Mouse (Mus musculus) heart, embryonic 11.5 days (tissue): ENCODE measurements around the gene Myo1c. TPM values are rescaled to one million over a fixed set of nuclear protein-coding genes. Genes with fewer than 3 reads are reported as not detected.
A peak's percentile ranks its signal among the peaks of the same experiment; 100 is the strongest.

ENCODE experiments used
- ATAC-seq: fragments of 200-750 bp; cut with Nextera tagmentation; replicated peaks from 2 replicates; pipeline ENCODE4 v1.8.0; 2017; ENCODE audit warnings: moderate library complexity; ENCODE audit not compliant: insufficient number of reproducible peaks, low FRiP score, low TSS enrichment
- H3K27ac ChIP-seq: fragments of 300-500 bp; sonication (generic); 2 replicates; pipeline ENCODE4 v1.5.1; 2014; ENCODE audit warnings: mild to moderate bottlenecking, low read depth, low read length
- H3K27me3 ChIP-seq: fragments of 300-500 bp; sonication (generic); 2 replicates; pipeline ENCODE4 v1.6.1; 2014; ENCODE audit warnings: mild to moderate bottlenecking, low read length, mixed read lengths; ENCODE audit not compliant: control insufficient read depth, insufficient read depth
- H3K36me3 ChIP-seq: fragments of 300-500 bp; sonication (generic); 2 replicates; pipeline ENCODE4 v1.6.1; 2014; ENCODE audit warnings: mild to moderate bottlenecking, low read length, moderate library complexity, mixed read lengths; ENCODE audit not compliant: control insufficient read depth, insufficient read depth
- H3K4me1 ChIP-seq: fragments of 300-500 bp; sonication (generic); 2 replicates; pipeline ENCODE4 v1.6.1; 2014; ENCODE audit warnings: low read length; ENCODE audit not compliant: control insufficient read depth, insufficient read depth
- H3K4me2 ChIP-seq: fragments of 300-500 bp; sonication (generic); 2 replicates; pipeline ENCODE4 v1.6.1; 2014; ENCODE audit warnings: mild to moderate bottlenecking, moderate library complexity
- H3K4me3 ChIP-seq: fragments of 300-500 bp; sonication (generic); 2 replicates; pipeline ENCODE4 v1.5.1; 2014; ENCODE audit warnings: low read depth, low read length
- H3K9ac ChIP-seq: fragments of 300-500 bp; sonication (generic); 2 replicates; pipeline ENCODE4 v1.6.1; 2014; ENCODE audit warnings: mild to moderate bottlenecking, low read depth, low read length, moderate library complexity
- H3K9me3 ChIP-seq: fragments of 300-500 bp; sonication (generic); replicated peaks from 2 replicates; pipeline ENCODE4 v1.6.1; 2016; ENCODE audit warnings: low read length; ENCODE audit not compliant: control insufficient read depth
- WGBS: fragments of 180-500 bp; shearing (Covaris S2); extraction: QIAGEN DNeasy Blood & Tissue Kit; methylation state at CpG from one replicate; pipeline ENCODE4 v1.1.7; 2014; ENCODE audit not compliant: insufficient replicate concordance; 5-methylcytosine and 5-hydroxymethylcytosine counted together
- polyA plus RNA-seq: library from polyadenylated mRNA; unstranded; fragments of >200 nt; fragmentation: Nextera tagmentation; extraction: Ambion mirVana; gene quantifications from 2 replicates; pipeline ENCODE4 v1.2.1, GENCODE M21; 2014

The Myo1c gene
- polyA plus RNA-seq, 1 experiment from 2014 or later = 33.0 TPM

- H3K27ac ChIP-seq = peak overlapping the region; percentile 90
- peaks cover 11% of the 10 kb centered on the region for H3K4me1 ChIP-seq
- H3K27me3 ChIP-seq = no peaks in the 10 kb centered on the region
- H3K9ac ChIP-seq = peak overlapping the region; percentile 89
- under 1% methylated on average over 43 of the region's 43 CpGs for WGBS
- peak; percentile 75 for ATAC-seq
- no peaks in the 10 kb centered on the region for H3K36me3 ChIP-seq
- peak overlapping the region; percentile 85 for H3K4me2 ChIP-seq
- peak overlapping the region; percentile 94 for H3K4me3 ChIP-seq
- H3K9me3 ChIP-seq = no peaks in the 10 kb centered on the region
These were observed 29.3 kb downstream of the Myo1c start for GRCm38 (mm10) chr11:75679439-75680171.

GRCm38 (mm10) chr11:75684462-75684861, 34.2 kb downstream of the Myo1c start:
- no peak for ATAC-seq
- Histone ChIP-seq H3K4me1 (peaks cover 18% of the 10 kb centered on the region), H3K4me2 (no peak overlapping the region), H3K27ac (no peak overlapping the region), H3K9me3 (no peaks in the 10 kb centered on the region), H3K27me3 (no peaks in the 10 kb centered on the region), H3K36me3 (no peaks in the 10 kb centered on the region), H3K4me3 (no peak overlapping the region), H3K9ac (no peak overlapping the region)
- WGBS = 94% methylated on average over 5 of the region's 5 CpGs

- 71% methylated on average over 2 of the region's 2 CpGs for WGBS
These were observed 34.7 kb downstream of the Myo1c start for GRCm38 (mm10) chr11:75684956-75685355.

GRCm38 (mm10) chr11:75687343-75687993, 37.2 kb downstream of the Myo1c start:
- H3K36me3 ChIP-seq = peaks cover 5% of the 10 kb centered on the region

More at GRCm38 (mm10) chr11:75684956-75685355, 34.7 kb downstream of the Myo1c start:
- H3K4me2 ChIP-seq = no peak overlapping the region
- no peaks in the 10 kb centered on the region for H3K36me3 ChIP-seq
- no peaks in the 10 kb centered on the region for H3K9me3 ChIP-seq
- no peaks in the 10 kb centered on the region for H3K27me3 ChIP-seq
- H3K4me1 ChIP-seq = peaks cover 18% of the 10 kb centered on the region
- no peak overlapping the region for H3K4me3 ChIP-seq
- no peak overlapping the region for H3K9ac ChIP-seq
- ATAC-seq = no peak
- no peak overlapping the region for H3K27ac ChIP-seq

GRCm38 (mm10) chr11:75688132-75688531, 37.8 kb downstream of the Myo1c start:
- 0 out of 2 replicates have a peak overlapping the region, but pooled peaks have one; percentile 42 for H3K27ac ChIP-seq
- no peak overlapping the region for H3K4me3 ChIP-seq
- peaks cover 10% of the 10 kb centered on the region for H3K36me3 ChIP-seq
- H3K9me3 ChIP-seq = no peaks in the 10 kb centered on the region
- no peak overlapping the region for H3K9ac ChIP-seq
- 83% methylated on average over 2 of the region's 2 CpGs for WGBS
- H3K4me1 ChIP-seq = peaks cover 7% of the 10 kb centered on the region
- no peaks in the 10 kb centered on the region for H3K27me3 ChIP-seq
- H3K4me2 ChIP-seq = no peak overlapping the region
- ATAC-seq = no peak

More at GRCm38 (mm10) chr11:75687343-75687993, 37.2 kb downstream of the Myo1c start:
- H3K4me1 ChIP-seq = peaks cover 7% of the 10 kb centered on the region
- H3K9ac ChIP-seq = no peak overlapping the region
- 31% methylated on average over 2 of the region's 2 CpGs for WGBS
- H3K27ac ChIP-seq = 0 out of 2 replicates have a peak overlapping the region, but pooled peaks have one; percentile 42
- H3K4me3 ChIP-seq = no peak overlapping the region
- ATAC-seq = no peak
- H3K27me3 ChIP-seq = no peaks in the 10 kb centered on the region
- H3K4me2 ChIP-seq = no peak overlapping the region
- no peaks in the 10 kb centered on the region for H3K9me3 ChIP-seq

- Histone ChIP-seq H3K27me3 (no peaks in the 10 kb centered on the region), H3K9ac (no peak overlapping the region), H3K27ac (no peak overlapping the region), H3K4me1 (peaks cover 7% of the 10 kb centered on the region), H3K36me3 (peaks cover 19% of the 10 kb centered on the region), H3K4me2 (no peak overlapping the region), H3K9me3 (no peaks in the 10 kb centered on the region), H3K4me3 (no peak overlapping the region)
- WGBS = 81% methylated on average over 1 of the region's 1 CpGs
- ATAC-seq = no peak
These were observed 39.7 kb downstream of the Myo1c start for GRCm38 (mm10) chr11:75689977-75690376.

GRCm38 (mm10) chr11:75691047-75691446, 40.7 kb downstream of the Myo1c start:
- Histone ChIP-seq H3K27ac (no peak overlapping the region), H3K27me3 (no peaks in the 10 kb centered on the region), H3K4me3 (no peak overlapping the region), H3K9me3 (no peaks in the 10 kb centered on the region), H3K4me2 (no peak overlapping the region), H3K36me3 (peaks cover 19% of the 10 kb centered on the region), H3K4me1 (peaks cover 7% of the 10 kb centered on the region), H3K9ac (no peak overlapping the region)
- no peak for ATAC-seq

GRCm38 (mm10) chr11:75693570-75693969, 43.3 kb downstream of the Myo1c start:
- no peak overlapping the region for H3K9ac ChIP-seq
- no peak for ATAC-seq
- H3K4me1 ChIP-seq = no peaks in the 10 kb centered on the region
- no peaks in the 10 kb centered on the region for H3K27me3 ChIP-seq
- H3K27ac ChIP-seq = no peak overlapping the region
- no peak overlapping the region for H3K4me3 ChIP-seq
- WGBS = 92% methylated on average over 5 of the region's 5 CpGs
- no peaks in the 10 kb centered on the region for H3K9me3 ChIP-seq
- peaks cover 29% of the 10 kb centered on the region for H3K36me3 ChIP-seq
- H3K4me2 ChIP-seq = no peak overlapping the region
